Mouse (Mus musculus) liver, embryonic 14 days (tissue): ENCODE data around the gene Ifi214. TPM values are rescaled to one million over a fixed set of nuclear protein-coding genes. Genes with fewer than 3 reads are reported as not detected.

ENCODE experiments used
- polyA plus RNA-seq: library from polyadenylated mRNA; depleted of rRNA; stranded (reverse); fragments of >200 nt; gene quantifications from 2 replicates; pipeline ENCODE4 v1.2.3, GENCODE M21; 2012; rRNA removed

Gene Ifi214
- 0.02 TPM in 1 of 2 replicates, not detected in the other for polyA plus RNA-seq

GRCm38 (mm10) chr1:173535791-173536190 is at the start of gene Ifi214:
Ifi214 (minus strand) TSS chr1:173535957.

GRCm38 (mm10) chr1:173490812-173491480 is 44.8 kb downstream of the Ifi214 start, which contains the start of gene Ifi206:
Ifi206 (minus strand) TSS chr1:173491041.

Other genes with a start within 250 kb of the Ifi214 start
- gene Ackr1, start 202.2 kb downstream of the Ifi214 start, polyA plus RNA-seq, result 46.1 and 54.9 TPM in 2 replicates
- 5.1 and 5.7 TPM in 2 replicates for gene Aim2, start 185.1 kb downstream of the Ifi214 start, polyA plus RNA-seq
- gene Cadm3, start 168.3 kb downstream of the Ifi214 start, polyA plus RNA-seq, result 0.29 and 0.35 TPM in 2 replicates
- gene Ifi206, start 44.9 kb downstream of the Ifi214 start, polyA plus RNA-seq, result 0.16 and 0.20 TPM in 2 replicates
- 0.15 and 0.21 TPM in 2 replicates for gene Ifi213, start 63.3 kb upstream of the Ifi214 start, polyA plus RNA-seq
- gene Ifi209, start 95.0 kb upstream of the Ifi214 start, polyA plus RNA-seq, result 0.23 and 0.48 TPM in 2 replicates
- 0.02 TPM in 1 of 2 replicates, not detected in the other for gene Ifi208, start 137.7 kb upstream of the Ifi214 start, polyA plus RNA-seq
- 2.0 and 3.1 TPM in 2 replicates for gene Ifi207, start 205.8 kb upstream of the Ifi214 start, polyA plus RNA-seq
- 2.7 and 3.9 TPM in 2 replicates for gene Ifi204, start 231.0 kb upstream of the Ifi214 start, polyA plus RNA-seq